Mouse (Mus musculus) neutrophil, adult 65 days (primary cell): ENCODE results near the gene Olfr483. TPM values are rescaled to one million over a fixed set of nuclear protein-coding genes. Genes with fewer than 3 reads are reported as not detected.

ENCODE experiments used
- total RNA-seq: library from RNA; stranded (reverse); gene quantifications from 2 replicates; pipeline ENCODE4 v1.2.4, GENCODE M21; 2023

Gene Olfr483
- not detected in 2 replicates for total RNA-seq

GRCm38 (mm10) chr7:108100549-108100948 lies at the start of gene Olfr483:
Gene Olfr483 (plus strand): TSS chr7:108100849.

GRCm38 (mm10) chr7:108067246-108067645 lies 33.4 kb upstream of the Olfr483 start, which contains the start of gene Olfr480:
Gene Olfr480 (minus strand): TSS chr7:108067346.

DNA sequence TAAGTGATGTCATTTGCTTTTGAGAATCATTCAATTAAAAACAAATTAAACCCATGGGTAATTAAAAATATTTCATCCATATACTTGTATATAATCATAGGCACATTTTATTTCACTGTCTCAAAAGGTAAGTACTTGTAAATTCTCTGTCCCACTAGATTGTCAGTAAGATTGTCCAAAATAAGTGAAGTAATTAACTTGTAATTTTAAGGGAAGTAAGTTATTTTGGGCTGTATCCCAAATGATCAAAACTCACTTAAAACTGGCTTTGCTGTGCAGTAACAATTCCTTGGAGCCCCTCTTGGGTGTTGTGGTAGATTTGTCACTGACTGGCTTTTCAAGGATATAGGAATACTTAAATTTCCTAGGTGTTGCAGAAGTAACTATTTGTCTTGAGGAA lies 21.1 kb upstream of the Olfr483 start, which contains the start of gene Olfr481:
Olfr481 (plus strand) TSS at position 301 of the 400 bp plus-strand sequence.

DNA sequence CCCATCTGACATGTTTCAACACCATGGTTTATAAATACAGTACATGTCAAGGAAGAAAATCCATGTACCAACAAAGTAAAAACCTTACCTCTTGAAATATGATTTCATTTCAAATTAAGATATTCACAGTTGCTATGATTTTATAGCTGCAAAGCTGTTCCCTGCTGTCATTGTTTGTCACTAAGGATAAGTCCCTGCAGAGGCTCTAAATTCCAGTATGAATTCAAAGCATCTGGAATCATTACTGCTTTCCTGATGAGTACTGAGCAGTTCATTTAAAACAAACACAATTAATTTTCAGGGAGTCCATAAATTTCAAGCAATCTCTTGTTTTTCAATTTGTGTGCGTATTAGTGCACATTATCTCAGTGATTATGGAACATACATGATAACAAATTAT lies 3.2 kb upstream of the Olfr483 start, which contains the start of gene Olfr482:
Olfr482 (minus strand) TSS at position 101 of the 400 bp plus-strand sequence.

DNA sequence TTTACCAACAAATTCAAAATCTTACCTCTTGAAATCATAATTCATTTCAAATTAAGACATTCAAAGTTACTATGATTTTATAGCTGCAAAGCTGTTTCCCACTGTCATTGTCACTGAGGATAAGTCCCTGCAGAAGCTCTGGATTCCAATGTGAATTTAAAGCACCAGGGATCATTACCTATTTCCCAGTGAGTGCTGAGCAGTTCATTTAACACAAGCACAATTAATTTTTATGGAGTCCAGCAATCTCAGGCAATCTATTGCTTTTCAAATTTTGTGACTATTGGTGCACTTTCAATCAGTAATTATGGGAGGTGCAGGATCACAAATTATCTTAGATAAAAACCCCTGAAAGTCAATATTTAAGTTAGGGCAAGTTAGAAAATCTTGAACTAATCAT lies 26.7 kb downstream of the Olfr483 start, which contains the start of gene Olfr484:
Olfr484 (minus strand) TSS at position 101 of the 400 bp plus-strand sequence.

Other genes starting within 250 kb of the Olfr483 start
- gene Olfr472, start 202.9 kb upstream of the Olfr483 start, total RNA-seq: not detected in 2 replicates
- gene Olfr473, start 170.4 kb upstream of the Olfr483 start, total RNA-seq: not detected in 2 replicates
- not detected in 2 replicates for gene Olfr474, start 146.2 kb upstream of the Olfr483 start, total RNA-seq
- not detected in 2 replicates for gene Olfr476, start 136.0 kb upstream of the Olfr483 start, total RNA-seq
- gene Olfr477, start 114.2 kb upstream of the Olfr483 start, total RNA-seq: not detected in 2 replicates
- not detected in 2 replicates for gene Olfr478, start 66.9 kb upstream of the Olfr483 start, total RNA-seq
- not detected in 2 replicates for gene Olfr479, start 50.2 kb upstream of the Olfr483 start, total RNA-seq
- not detected in 2 replicates for gene Olfr480, start 33.5 kb upstream of the Olfr483 start, total RNA-seq
- gene Olfr481, start 21.0 kb upstream of the Olfr483 start, total RNA-seq: not detected in 2 replicates
- gene Olfr482, start 3.3 kb upstream of the Olfr483 start, total RNA-seq: 2.1 and 2.4 TPM in 2 replicates
- gene Olfr484, start 26.6 kb downstream of the Olfr483 start, total RNA-seq: not detected in 2 replicates
- gene Olfr485, start 59.0 kb downstream of the Olfr483 start, total RNA-seq: not detected in 2 replicates
- gene Olfr486, start 71.9 kb downstream of the Olfr483 start, total RNA-seq: not detected in 2 replicates
- gene Olfr487, start 113.8 kb downstream of the Olfr483 start, total RNA-seq: not detected in 2 replicates
- not detected in 2 replicates for gene Olfr488, start 157.5 kb downstream of the Olfr483 start, total RNA-seq
- not detected in 2 replicates for gene Olfr490, start 188.1 kb downstream of the Olfr483 start, total RNA-seq
- not detected in 2 replicates for gene Olfr491, start 212.6 kb downstream of the Olfr483 start, total RNA-seq
- gene Olfr492, start 222.8 kb downstream of the Olfr483 start, total RNA-seq: not detected in 2 replicates
- gene Olfr493, start 246.1 kb downstream of the Olfr483 start, total RNA-seq: not detected in 2 replicates